Mouse (Mus musculus) neutrophil, adult 5-6 weeks (primary cell): ENCODE measurements around the gene Olfr619. TPM values are rescaled to one million over a fixed set of nuclear protein-coding genes. Genes with fewer than 3 reads are reported as not detected.

ENCODE experiments used
- ATAC-seq: fragments of 151-379, 151-347 bp; 2 replicates; pipeline ENCODE4 v1.8.0; 2017; ENCODE audit warnings: mild to moderate bottlenecking, moderate TSS enrichment; ENCODE audit not compliant: insufficient number of reproducible peaks, poor library complexity, low FRiP score, severe bottlenecking; ENCODE audit errors: extremely low read depth
- total RNA-seq: library from RNA; stranded (forward); fragments of 200-1000 nt; gene quantifications from 2 replicates; pipeline ENCODE4 v1.2.3, GENCODE M21; 2017

Gene Olfr619
- total RNA-seq = not detected in 2 replicates

- no peak for ATAC-seq
These were observed at the start of gene Olfr619 for GRCm38 (mm10) chr7:103600275-103600674. TSS of gene Olfr619 (plus strand) at chr7:103600575.

DNA sequence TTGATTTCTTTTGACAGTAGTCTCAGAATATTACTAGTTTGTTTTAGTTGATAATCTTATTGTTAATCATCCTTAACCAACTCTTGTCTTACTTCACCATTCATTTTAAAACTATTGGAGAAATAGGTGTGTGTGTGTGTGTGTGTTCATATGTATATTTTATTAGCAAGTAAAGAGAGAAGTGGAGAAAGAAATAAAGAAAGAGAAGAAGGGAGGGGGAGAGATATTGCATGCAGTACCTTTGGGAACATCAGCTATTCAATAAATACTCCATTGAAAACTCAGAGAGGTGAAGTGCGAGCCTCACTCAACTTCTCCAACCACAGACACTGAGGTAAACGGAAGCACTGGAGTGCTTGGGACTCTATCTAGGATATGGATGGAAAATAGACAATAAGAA is 44.6 kb upstream of the Olfr619 start, which contains the start of gene Olfr615:
Olfr615 (plus strand) TSS at position 301 of the 400 bp plus-strand sequence.
- no peak for ATAC-seq

GRCm38 (mm10) chr7:103569043-103569442 is 31.3 kb upstream of the Olfr619 start, which contains the start of gene Olfr616:
TSS of gene Olfr616 (minus strand) at chr7:103569143.
- ATAC-seq = no peak

DNA sequence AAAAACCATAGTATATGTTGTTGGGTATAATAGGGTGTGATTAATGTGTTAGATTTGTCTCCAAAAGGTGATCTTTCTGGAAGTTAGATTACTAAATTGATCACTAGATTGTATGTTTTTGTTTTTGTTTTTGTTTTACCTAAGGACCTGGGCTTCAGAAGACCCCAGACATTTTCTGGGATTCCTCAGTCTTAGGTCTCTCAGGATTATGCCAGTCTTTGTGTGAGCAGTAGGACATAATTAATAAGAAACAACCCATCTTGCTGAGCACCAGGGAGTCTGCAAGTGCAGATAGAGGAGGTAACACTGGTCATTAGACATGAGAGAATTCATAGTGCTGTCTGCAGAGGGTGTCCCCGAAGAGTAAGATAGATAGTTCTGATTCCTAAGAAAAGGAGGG is 27.6 kb upstream of the Olfr619 start, which contains the start of gene Olfr617:
Olfr617 (plus strand) TSS at position 301 of the 400 bp plus-strand sequence.
- ATAC-seq = no peak

- ATAC-seq = no peak
These were observed 10.6 kb upstream of the Olfr619 start, which contains the start of gene Olfr618 for GRCm38 (mm10) chr7:103589803-103590202. TSS of gene Olfr618 (plus strand) at chr7:103590103.

DNA sequence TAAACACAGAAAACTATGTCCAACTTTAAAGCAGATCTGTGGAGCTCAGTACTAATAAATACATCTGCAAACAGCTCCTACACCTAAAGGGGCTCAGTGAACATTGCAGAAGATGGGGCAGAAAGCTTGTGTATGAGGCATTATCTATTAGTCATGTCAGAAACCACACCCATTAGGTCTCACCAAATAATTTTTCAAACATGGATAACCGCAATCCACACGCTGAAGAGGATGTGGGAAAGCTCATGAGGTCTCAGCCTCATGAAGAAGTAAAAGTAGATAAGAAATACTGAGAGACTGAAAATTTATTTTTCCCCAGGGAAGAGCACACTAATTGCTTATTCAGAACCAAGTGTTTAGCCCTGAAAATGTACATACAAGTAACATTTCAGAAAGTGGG is 7.0 kb downstream of the Olfr619 start:
- no peak for ATAC-seq

GRCm38 (mm10) chr7:103612434-103612833 is 12.1 kb downstream of the Olfr619 start, which contains the start of gene Olfr620:
TSS of gene Olfr620 (minus strand) at chr7:103612534.
- no peak for ATAC-seq

GRCm38 (mm10) chr7:103636795-103637194 is 36.4 kb downstream of the Olfr619 start:
- ATAC-seq = no peak

DNA sequence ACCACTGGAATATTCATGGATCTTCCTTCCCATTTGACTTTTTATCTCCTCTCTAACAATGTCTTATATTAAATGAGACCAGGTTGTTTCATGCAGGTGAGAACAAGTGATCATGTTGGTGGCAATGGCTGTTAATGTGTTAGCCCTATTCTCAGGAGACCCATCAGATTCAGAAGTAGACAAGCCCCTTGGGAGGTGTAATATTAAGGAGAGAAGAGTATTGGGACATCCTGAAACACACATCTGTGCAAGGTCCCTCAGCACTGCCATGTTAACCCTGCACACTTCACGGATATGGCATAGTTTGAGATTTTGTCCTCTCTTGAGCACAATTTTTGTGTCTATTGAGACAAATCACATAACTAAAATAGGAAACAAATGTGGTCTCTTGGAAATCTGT is 42.2 kb downstream of the Olfr619 start, which contains the start of gene Olfr622:
Olfr622 (minus strand) TSS at position 101 of the 400 bp plus-strand sequence.
- no peak for ATAC-seq

- ATAC-seq = no peak
These were observed 43.7 kb downstream of the Olfr619 start for GRCm38 (mm10) chr7:103644070-103644469.

Other genes with a start within 250 kb of the Olfr619 start
- gene Olfr601, start 237.9 kb upstream of the Olfr619 start, total RNA-seq = not detected in 2 replicates
- not detected in 2 replicates for gene Olfr603, start 214.4 kb upstream of the Olfr619 start, total RNA-seq
- not detected in 2 replicates for gene Usp17lc, start 185.5 kb upstream of the Olfr619 start, total RNA-seq
- gene Olfr605, start 155.1 kb upstream of the Olfr619 start, total RNA-seq = not detected in 2 replicates
- not detected in 2 replicates for gene Olfr606, start 151.5 kb upstream of the Olfr619 start, total RNA-seq
- not detected in 2 replicates for gene Olfr607, start 136.4 kb upstream of the Olfr619 start, total RNA-seq
- not detected in 2 replicates for gene Olfr608, start 130.7 kb upstream of the Olfr619 start, total RNA-seq
- gene Olfr609, start 102.5 kb upstream of the Olfr619 start, total RNA-seq = 0.12 TPM in 1 of 2 replicates, not detected in the other
- not detected in 2 replicates for gene Olfr610, start 88.5 kb upstream of the Olfr619 start, total RNA-seq
- gene Olfr611, start 79.7 kb upstream of the Olfr619 start, total RNA-seq = not detected in 2 replicates
- gene Olfr612, start 57.9 kb upstream of the Olfr619 start, total RNA-seq = not detected in 2 replicates
- not detected in 2 replicates for gene Olfr613, start 52.5 kb upstream of the Olfr619 start, total RNA-seq
- gene Olfr615, start 44.5 kb upstream of the Olfr619 start, total RNA-seq = not detected in 2 replicates
- not detected in 2 replicates for gene Olfr616, start 31.4 kb upstream of the Olfr619 start, total RNA-seq
- not detected in 2 replicates for gene Olfr617, start 27.5 kb upstream of the Olfr619 start, total RNA-seq
- not detected in 2 replicates for gene Olfr618, start 10.5 kb upstream of the Olfr619 start, total RNA-seq
- gene Olfr620, start 12.0 kb downstream of the Olfr619 start, total RNA-seq = 0.25 TPM in 1 of 2 replicates, not detected in the other
- not detected in 2 replicates for gene Olfr622, start 42.1 kb downstream of the Olfr619 start, total RNA-seq
- gene Olfr623, start 63.1 kb downstream of the Olfr619 start, total RNA-seq = not detected in 2 replicates
- gene Olfr624, start 70.6 kb downstream of the Olfr619 start, total RNA-seq = 0.12 TPM in 1 of 2 replicates, not detected in the other
- not detected in 2 replicates for gene Olfr625-ps1, start 82.1 kb downstream of the Olfr619 start, total RNA-seq
- gene Olfr243, start 114.1 kb downstream of the Olfr619 start, total RNA-seq = 0.12 TPM in 1 of 2 replicates, not detected in the other
- not detected in 2 replicates for gene Olfr628, start 129.8 kb downstream of the Olfr619 start, total RNA-seq
- not detected in 2 replicates for gene Olfr629, start 144.4 kb downstream of the Olfr619 start, total RNA-seq
- not detected in 2 replicates for gene Olfr630, start 156.8 kb downstream of the Olfr619 start, total RNA-seq
- 0.23 TPM in 1 of 2 replicates, not detected in the other for gene Olfr69, start 171.0 kb downstream of the Olfr619 start, total RNA-seq
- not detected in 2 replicates for gene Olfr68, start 179.1 kb downstream of the Olfr619 start, total RNA-seq
- gene Olfr67, start 191.2 kb downstream of the Olfr619 start, total RNA-seq = not detected in 2 replicates
- gene Hbb-bt, start 213.4 kb downstream of the Olfr619 start, total RNA-seq = 1,968 and 2,313 TPM in 2 replicates
- gene Hbb-bs, start 227.5 kb downstream of the Olfr619 start, total RNA-seq = 10,177 and 10,178 TPM in 2 replicates
- not detected in 2 replicates for gene Hbb-bh2, start 239.9 kb downstream of the Olfr619 start, total RNA-seq
- not detected in 2 replicates for gene Hbb-bh1, start 242.6 kb downstream of the Olfr619 start, total RNA-seq